Comparison of ENCODE assay signal across 7 mouse cellular contexts in the genomic region with DNA sequence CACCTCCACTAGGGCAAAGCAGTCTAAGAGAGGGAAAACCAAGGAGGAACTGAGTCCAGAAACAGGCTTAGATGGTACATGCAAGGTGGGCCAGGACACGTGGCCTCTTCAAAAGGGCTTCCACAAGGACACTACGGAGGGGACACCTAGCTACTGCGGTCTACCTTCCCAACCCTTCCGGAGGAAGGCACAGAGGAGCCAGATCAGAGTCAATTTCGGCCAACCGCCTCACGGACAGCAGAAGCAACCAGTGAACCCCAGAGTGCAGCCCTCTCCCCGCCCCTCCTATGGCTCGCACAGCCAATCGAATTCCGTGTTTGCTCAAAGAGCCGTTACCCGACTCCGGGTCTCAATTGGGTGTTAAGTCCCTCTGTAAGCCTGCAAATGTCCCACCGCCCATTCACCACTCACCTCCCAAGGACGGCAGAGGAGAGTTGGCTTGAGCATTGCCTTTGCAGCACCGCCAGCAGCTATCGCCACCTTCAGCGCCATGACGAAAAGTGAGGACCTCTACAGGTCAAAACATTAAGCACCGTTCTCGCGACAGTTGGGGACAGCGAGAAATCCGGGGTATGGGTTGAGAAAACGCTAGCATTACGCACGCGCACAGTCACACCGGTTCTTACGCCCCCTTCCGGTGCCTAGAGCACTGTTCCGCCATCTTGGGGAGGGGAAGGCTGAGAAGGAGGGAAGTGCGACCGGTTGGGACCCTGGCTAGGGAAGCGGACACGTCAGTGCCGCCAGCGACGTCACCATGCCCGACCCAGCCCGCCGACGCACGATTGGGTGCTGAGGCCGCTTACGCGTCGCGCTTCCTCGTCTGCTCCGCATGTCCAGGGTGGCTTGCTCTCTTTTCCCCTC. TPM values are rescaled to one million over a fixed set of nuclear protein-coding genes. Genes with fewer than 3 reads are reported as not detected.
DNase-seq lines count a peak whose midpoint lies in the region; ATAC-seq lines count a peak whose summit lies in the region.

A gene (minus strand): TSS at position 534 of the 861 bp plus-strand sequence.
A gene (plus strand): TSS at position 665 of the 861 bp plus-strand sequence.

- peak within 1 kb of the TSS; percentile 56 for H3K4me2 ChIP-seq in embryonic facial prominence, embryonic 12.5 days (replicated peaks)
- H3K4me2 ChIP-seq in limb, embryonic 11.5 days (ENCODE audit: low read depth, severe bottlenecking) = peak within 1 kb of the TSS; percentile 61
- peak within 1 kb of the TSS; percentile 65 for H3K4me2 ChIP-seq in midbrain, embryonic 14.5 days (ENCODE audit: low read length)

- peak within 1 kb of the TSS; percentile 55 for H3K4me3 ChIP-seq in embryonic facial prominence, embryonic 12.5 days
- peak within 1 kb of the TSS; percentile 54 for H3K4me3 ChIP-seq in limb, embryonic 11.5 days (ENCODE audit: low read depth, low read length)
- H3K4me3 ChIP-seq in midbrain, embryonic 14.5 days (replicated peaks; ENCODE audit: low read depth, low read length) = peak within 1 kb of the TSS; percentile 51

- peak; percentile 84 for DNase-seq in adrenal gland, postnatal 25 days
- peak; percentile 100 for DNase-seq in heart, adult 11 months
- DNase-seq in kidney, adult 18-20 months = peak; percentile 95
- peak; percentile 94 for DNase-seq in limb, embryonic 11.5 days (ENCODE audit: low spot score)
- peak; percentile 96 for DNase-seq in midbrain, embryonic 14.5 days
- DNase-seq in spleen, adult 18-20 months = peak; percentile 84 to 89

- peak; percentile 96 for ATAC-seq in embryonic facial prominence, embryonic 12.5 days (ENCODE audit: insufficient number of reproducible peaks, insufficient read depth, low FRiP score, low TSS enrichment)
- ATAC-seq in limb, embryonic 11.5 days (ENCODE audit: insufficient number of reproducible peaks, low FRiP score, low TSS enrichment, low read depth) = peak; percentile 95
- peak; percentile 96 for ATAC-seq in midbrain, embryonic 14.5 days (ENCODE audit: low FRiP score, low TSS enrichment)

- H3K36me3 ChIP-seq in embryonic facial prominence, embryonic 12.5 days = no peaks in the 10 kb centered on the region
- no peaks in the 10 kb centered on the region; the same call in 1 of the 2 replicates for H3K36me3 ChIP-seq in limb, embryonic 11.5 days (ENCODE audit: control insufficient read depth, insufficient read depth, low read length)
- H3K36me3 ChIP-seq in midbrain, embryonic 14.5 days (ENCODE audit: control insufficient read depth, insufficient read depth, low read length) = peaks cover 19% of the 10 kb centered on the region

- peak within 1 kb of the TSS; percentile 89 for H3K27ac ChIP-seq in embryonic facial prominence, embryonic 12.5 days
- H3K27ac ChIP-seq in limb, embryonic 11.5 days (replicated peaks; ENCODE audit: low read depth, low read length) = peak within 1 kb of the TSS; percentile 59
- peak within 1 kb of the TSS; percentile 91 for H3K27ac ChIP-seq in midbrain, embryonic 14.5 days (replicated peaks; ENCODE audit: low read depth, low read length)

- no peaks in the 10 kb centered on the region for H3K9me3 ChIP-seq in embryonic facial prominence, embryonic 12.5 days
- no peaks in the 10 kb centered on the region for H3K9me3 ChIP-seq in limb, embryonic 11.5 days (ENCODE audit: control insufficient read depth, low read length)
- H3K9me3 ChIP-seq in midbrain, embryonic 14.5 days (ENCODE audit: control insufficient read depth, low read length) = no peaks in the 10 kb centered on the region

- no peaks in the 10 kb centered on the region for H3K4me1 ChIP-seq in embryonic facial prominence, embryonic 12.5 days
- no peaks in the 10 kb centered on the region for H3K4me1 ChIP-seq in limb, embryonic 11.5 days (ENCODE audit: control insufficient read depth, insufficient read depth, low read length)
- peaks cover 17% of the 10 kb centered on the region; the same call in 1 of the 2 replicates for H3K4me1 ChIP-seq in midbrain, embryonic 14.5 days (ENCODE audit: control insufficient read depth, insufficient read depth, low read length)

- H3K9ac ChIP-seq in embryonic facial prominence, embryonic 12.5 days = peak within 1 kb of the TSS; percentile 68
- H3K9ac ChIP-seq in limb, embryonic 11.5 days (ENCODE audit: low read length) = peak within 1 kb of the TSS; percentile 66
- H3K9ac ChIP-seq in midbrain, embryonic 14.5 days (replicated peaks; ENCODE audit: low read length) = peak within 1 kb of the TSS; percentile 72

- H3K27me3 ChIP-seq in embryonic facial prominence, embryonic 12.5 days = 0 out of 2 replicates have a peak, but pooled peaks cover 5% of the 10 kb centered on the region
- H3K27me3 ChIP-seq in limb, embryonic 11.5 days (ENCODE audit: control insufficient read depth, insufficient read depth, low read length) = 0 out of 2 replicates have a peak, but pooled peaks cover 2% of the 10 kb centered on the region
- H3K27me3 ChIP-seq in midbrain, embryonic 14.5 days (ENCODE audit: control insufficient read depth, insufficient read depth, low read length) = no peaks in the 10 kb centered on the region

- 23% methylated on average over 52 of the region's 52 CpGs for WGBS in embryonic facial prominence, embryonic 12.5 days
- 16% methylated on average over 52 of the region's 52 CpGs for WGBS in limb, embryonic 11.5 days
- WGBS in midbrain, embryonic 14.5 days = 20% methylated on average over 52 of the region's 52 CpGs

RNA-seq across cellular contexts. Expression of the first gene that starts in this region (rescaled TPM):
- 378 and 448 TPM in 2 replicates for total RNA-seq in adrenal gland, postnatal 25 days (2021)
- 161 and 172 TPM in 2 replicates for polyA plus RNA-seq in embryonic facial prominence, embryonic 12.5 days (2016; fragmentation: Nextera tagmentation; extraction: Ambion mirVana)
- 185 and 186 TPM in 2 replicates for polyA plus RNA-seq in limb, embryonic 11.5 days (2014; fragmentation: Nextera tagmentation; extraction: Ambion mirVana)
- polyA plus RNA-seq in midbrain, embryonic 14.5 days (2014; fragmentation: Nextera tagmentation; extraction: Ambion mirVana) = 248 and 252 TPM in 2 replicates

RNA-seq across cellular contexts. Expression of the second gene that starts in this region (rescaled TPM):
- total RNA-seq in adrenal gland, postnatal 25 days (2021) = 145 and 162 TPM in 2 replicates
- polyA plus RNA-seq in embryonic facial prominence, embryonic 12.5 days (2016; fragmentation: Nextera tagmentation; extraction: Ambion mirVana) = 140 and 143 TPM in 2 replicates
- polyA plus RNA-seq in limb, embryonic 11.5 days (2014; fragmentation: Nextera tagmentation; extraction: Ambion mirVana) = 122 and 124 TPM in 2 replicates
- 152 and 162 TPM in 2 replicates for polyA plus RNA-seq in midbrain, embryonic 14.5 days (2014; fragmentation: Nextera tagmentation; extraction: Ambion mirVana)

Comparison
In these comparisons a context has a peak if more than half of its experiments do, and no peak if none do; other contexts are left out.
1. Peak in every context shown above with its lines: DNase-seq, ATAC-seq, H3K4me3 ChIP-seq and H3K27ac ChIP-seq.